9 mouse cellular contexts compared by ENCODE assay signal in the genomic region with DNA sequence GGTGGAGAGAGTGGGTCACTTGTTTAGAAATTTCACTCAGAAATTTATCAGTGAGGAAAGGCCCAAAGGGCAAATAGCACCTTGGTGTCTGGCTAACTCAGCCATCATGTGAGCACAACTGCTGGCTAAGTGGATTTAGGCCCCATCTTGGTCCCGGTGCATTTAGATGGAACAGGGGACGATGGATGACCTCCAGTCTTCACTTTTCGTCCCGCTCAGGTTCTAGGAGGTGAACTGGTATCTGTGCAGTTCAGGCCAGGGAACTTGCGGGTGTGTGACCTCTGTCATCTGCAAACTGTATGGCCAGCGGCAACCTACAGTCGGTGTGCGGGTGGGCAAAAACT. TPM values are rescaled to one million over a fixed set of nuclear protein-coding genes. Genes with fewer than 3 reads are reported as not detected.
DNase-seq lines count a peak whose midpoint lies in the region; ATAC-seq and TF ChIP-seq lines count a peak whose summit lies in the region.
"Had no signal": no experiment of that assay in that cellular context is flagged by ENCODE, and none has a peak within 500 bp of the region (broad histone marks: within the 10 kb centered on the region; RNA-seq: fewer than 3 reads in every experiment).

No protein-coding gene starts in this region.

- DNase-seq in gastrocnemius, adult 2 months: no peak
- no peak for DNase-seq in gastrocnemius, adult 8-10 months (ENCODE audit: low spot score in 2 of 2)
- DNase-seq in B cell, adult 2 months: peak; percentile 18 to 53
- DNase-seq in thymus, postnatal 0 days (ENCODE audit: low spot score): no peak
- no peak for DNase-seq in kidney, postnatal 14 days

- peak overlapping the region; percentile 68 for H3K9ac ChIP-seq in forebrain, embryonic 16.5 days (replicated peaks; ENCODE audit: low read depth, low read length)
- no peak overlapping the region for H3K9ac ChIP-seq in liver, embryonic 16.5 days (ENCODE audit: low read depth, low read length)

- H3K27ac ChIP-seq in gastrocnemius, adult 2 months: no peak overlapping the region
- peak overlapping the region; percentile 74 for H3K27ac ChIP-seq in forebrain, embryonic 16.5 days (ENCODE audit: low read length)
- H3K27ac ChIP-seq in liver, embryonic 16.5 days (ENCODE audit: low read length): no peak overlapping the region

- TF ChIP-seq CTCF in gastrocnemius, adult 2 months (IDR thresholded peaks at IDR 0.05): no peak

- no peak for ATAC-seq in forebrain, embryonic 16.5 days
- no peak for ATAC-seq in liver, embryonic 16.5 days (ENCODE audit: low read depth)
- ATAC-seq in inflammation-experienced regulatory T-cells, adult 6 months: no peak

- H3K27me3 ChIP-seq in forebrain, embryonic 16.5 days (replicated peaks; ENCODE audit: control insufficient read depth, insufficient read depth, low read length): peaks cover 11% of the 10 kb centered on the region
- peaks cover 94% of the 10 kb centered on the region for H3K27me3 ChIP-seq in liver, embryonic 16.5 days (ENCODE audit: control insufficient read depth, insufficient read depth, low read depth, low read length)

- H3K36me3 ChIP-seq in forebrain, embryonic 16.5 days (ENCODE audit: control insufficient read depth, insufficient read depth): no peaks in the 10 kb centered on the region
- H3K36me3 ChIP-seq in liver, embryonic 16.5 days (ENCODE audit: control insufficient read depth, insufficient read depth): no peaks in the 10 kb centered on the region

- intact Hi-C loops in gastrocnemius, adult 2 months (cut with DNase I): loop anchor here (10.0 kb wide), 1 partner anchor 146 kb away; no protein-coding TSS in a partner anchor

- 21% methylated on average over 8 of the region's 8 CpGs for WGBS in forebrain, embryonic 16.5 days
- WGBS in liver, embryonic 16.5 days (ENCODE audit: insufficient replicate concordance): 6% methylated on average over 8 of the region's 8 CpGs

- H3K9me3 ChIP-seq in forebrain, embryonic 16.5 days (ENCODE audit: control insufficient read depth, low read length): 0 out of 2 replicates have a peak, but pooled peaks cover 2% of the 10 kb centered on the region
- H3K9me3 ChIP-seq in liver, embryonic 16.5 days (replicated peaks; ENCODE audit: control insufficient read depth, low read length): no peaks in the 10 kb centered on the region

- H3K4me2 ChIP-seq in forebrain, embryonic 16.5 days (ENCODE audit: low read length): peak overlapping the region; percentile 67
- H3K4me2 ChIP-seq in liver, embryonic 16.5 days (ENCODE audit: low read depth, low read length): peak overlapping the region; percentile 57; the same call in 1 of the 2 replicates

- peak overlapping the region; percentile 71; the same call in 1 of the 2 replicates for H3K4me3 ChIP-seq in gastrocnemius, adult 2 months
- peak overlapping the region; percentile 43 for H3K4me3 ChIP-seq in forebrain, embryonic 16.5 days (replicated peaks; ENCODE audit: low read length)
- no peak overlapping the region for H3K4me3 ChIP-seq in liver, embryonic 16.5 days (ENCODE audit: low read depth, low read length)

- peaks cover 18% of the 10 kb centered on the region for H3K4me1 ChIP-seq in forebrain, embryonic 16.5 days (replicated peaks; ENCODE audit: control insufficient read depth, insufficient read depth, low read length)
- H3K4me1 ChIP-seq in liver, embryonic 16.5 days (ENCODE audit: control insufficient read depth, low read depth, low read length): peaks cover 8% of the 10 kb centered on the region

RNA-seq across cellular contexts. Expression of gene Tbr1, which starts 8.4 kb away (rescaled TPM):
- not detected for total RNA-seq in gastrocnemius, adult 2 months (2021)
- not detected for total RNA-seq in gastrocnemius, adult 8-10 months (2022)
- 42.2 and 49.9 TPM in 2 replicates for polyA plus RNA-seq in forebrain, embryonic 16.5 days (2015; fragmentation: Nextera tagmentation; extraction: Ambion mirVana)
- not detected in 2 replicates for polyA plus RNA-seq in liver, embryonic 16.5 days (2015; fragmentation: Nextera tagmentation; extraction: Ambion mirVana)
- not detected for polyA plus RNA-seq in inflammation-experienced regulatory T-cells, adult 6 months (2017; shearing (Covaris generic))
- 0.05 TPM in 1 of 2 replicates, not detected in the other for polyA plus RNA-seq in thymus, postnatal 0 days (2015; fragmentation: Nextera tagmentation; extraction: Ambion mirVana)
- total RNA-seq: heart, adult 18-20 months had no signal

Comparison
In these comparisons a context has a peak if more than half of its experiments do, and no peak if none do; other contexts are left out.
1. DNase-seq: peak in B cell, adult 2 months (2 of 2); none in gastrocnemius, adult 2 months (single experiment), gastrocnemius, adult 8-10 months (0 of 2), thymus, postnatal 0 days (single experiment) and kidney, postnatal 14 days (single experiment).
2. RNA of gene Tbr1, which starts 8.4 kb away (polyA plus RNA-seq): 42.2 to 49.9 TPM in forebrain, embryonic 16.5 days; not detected in inflammation-experienced regulatory T-cells, adult 6 months, 0.05 TPM in thymus, postnatal 0 days and not detected in liver, embryonic 16.5 days; every median in the first group is over 10 times any median in the second.